Mouse (Mus musculus) frontal cortex, adult 2 months (tissue): Measurements from ENCODE around the gene Gm1527. TPM values are rescaled to one million over a fixed set of nuclear protein-coding genes. Genes with fewer than 3 reads are reported as not detected.
"Not testable (repeated sequence)": the region's sequence is repeated elsewhere in the genome, so short reads cannot be mapped to it uniquely, and the experiment has no call there.

ENCODE experiments used
- DNase-seq, 2 experiments: peaks; one replicate each; pipeline ENCODE4 v3.0.0; 2022; ENCODE audit warnings: low spot score in 1 of 2; ENCODE audit errors: extremely low spot score in 1 of 2
- polyA plus RNA-seq: library from polyadenylated mRNA; depleted of rRNA; stranded (reverse); fragments of >200 nt; gene quantifications from 2 replicates; pipeline ENCODE4 v1.2.3, GENCODE M21; 2012; rRNA removed

Gm1527 gene
- polyA plus RNA-seq = not detected in 2 replicates

DNA sequence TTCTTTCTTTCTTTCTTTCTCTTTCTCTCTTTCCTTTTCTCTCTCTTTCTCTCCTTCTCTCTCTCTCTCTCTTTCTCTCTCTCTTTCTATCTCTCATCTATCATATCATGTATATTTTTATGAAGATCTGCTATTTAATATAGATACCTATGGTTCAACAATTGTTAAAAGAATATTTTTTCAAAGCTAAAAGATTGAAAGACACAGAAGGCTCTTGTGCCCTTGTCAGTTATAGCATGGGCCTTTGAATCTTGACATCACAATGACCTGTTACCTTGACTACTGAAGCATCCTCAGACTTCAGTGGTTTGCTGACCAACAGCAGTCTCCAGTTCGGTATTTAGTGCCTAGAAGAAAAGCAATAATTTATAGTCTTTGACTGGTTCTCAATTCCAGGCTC is at the start of gene Gm1527:
TSS of gene Gm1527 (plus strand) at position 301 of the 400 bp plus-strand sequence.
- no peak for DNase-seq

- no peak for DNase-seq
Measured at GRCm38 (mm10) chr3:28843231-28843630, 49.2 kb upstream of the Gm1527 start.

GRCm38 (mm10) chr3:28847115-28847514 is 45.3 kb upstream of the Gm1527 start:
- DNase-seq = peak in 1 of 2 experiments; percentile 27

DNA sequence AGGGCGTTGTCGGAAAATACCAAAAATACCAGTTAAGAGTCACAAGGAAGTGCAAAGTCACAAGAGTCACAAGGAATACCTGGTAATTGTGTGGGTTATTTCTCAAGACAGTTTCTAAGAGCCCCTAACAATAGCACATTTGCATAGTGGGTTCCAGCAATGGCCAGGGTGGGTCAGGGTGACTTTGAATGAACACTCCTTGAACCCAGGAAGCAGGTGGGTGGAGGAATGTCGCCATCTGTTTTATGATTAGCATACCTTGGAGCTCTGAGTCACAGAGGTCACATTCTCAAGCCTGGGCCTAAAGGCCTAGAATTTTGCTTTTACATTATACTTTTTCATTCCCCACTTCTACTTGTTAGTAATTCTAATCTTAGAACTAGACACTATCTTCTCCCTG is 40.2 kb upstream of the Gm1527 start:
- not testable (repeated sequence) for DNase-seq

DNA sequence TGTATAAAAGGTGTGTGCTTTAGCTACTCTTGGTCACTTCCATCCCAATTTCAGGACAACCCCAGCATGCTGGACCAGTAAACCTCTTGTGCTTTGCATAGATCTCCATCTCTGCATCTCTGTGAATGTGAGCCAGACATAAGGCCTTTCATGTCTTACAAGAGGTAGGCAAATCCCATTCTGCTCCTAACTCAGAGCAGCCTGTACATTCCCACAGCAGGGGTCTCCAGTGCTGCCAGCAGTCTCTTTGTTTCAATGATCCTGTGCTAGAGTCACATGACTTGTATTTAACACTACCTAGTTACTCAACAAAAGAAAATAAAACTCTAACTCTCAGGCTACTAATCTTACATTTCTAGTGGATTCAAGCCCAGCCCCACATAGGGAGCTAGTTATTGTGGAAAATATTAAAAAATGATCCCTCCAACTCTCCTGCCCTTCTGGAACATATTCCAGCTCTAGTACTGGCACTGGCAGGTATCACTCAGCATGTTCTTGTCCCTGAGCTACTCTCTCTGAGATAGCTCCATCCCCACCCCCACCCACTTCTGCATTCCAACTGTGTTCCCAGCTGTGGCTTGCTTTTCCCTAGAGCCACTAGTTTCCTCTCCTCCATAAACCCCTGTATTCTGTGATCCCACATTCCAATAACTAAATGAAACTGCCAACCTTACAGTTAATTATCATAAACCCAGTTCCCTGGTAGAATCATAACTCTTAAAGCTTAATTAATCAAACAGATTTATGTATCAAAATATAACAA is 32.6 kb upstream of the Gm1527 start:
- DNase-seq = not testable (repeated sequence)

DNA sequence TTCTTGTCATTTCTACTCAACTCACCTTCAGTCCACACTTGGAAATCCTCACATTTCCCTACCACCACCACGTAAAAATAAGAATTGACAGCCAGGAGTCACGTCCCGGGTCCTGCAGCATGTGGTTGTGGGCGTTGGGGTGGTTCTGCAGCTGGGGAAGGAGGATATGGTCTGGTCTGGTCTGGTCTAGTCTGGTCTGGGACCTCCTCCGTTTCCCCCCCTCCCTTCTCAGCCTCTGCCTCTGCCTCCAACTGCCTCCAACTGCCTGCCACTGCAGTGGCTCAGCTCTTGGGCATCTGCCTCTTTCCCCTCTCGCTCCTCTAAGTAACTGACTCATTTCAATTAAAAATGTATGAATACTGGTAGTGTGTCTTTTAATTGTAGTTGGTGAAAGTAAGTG is 4.5 kb downstream of the Gm1527 start:
- not testable (repeated sequence) for DNase-seq

GRCm38 (mm10) chr3:28965931-28966330 is 73.5 kb downstream of the Gm1527 start:
- DNase-seq = no peak

DNA sequence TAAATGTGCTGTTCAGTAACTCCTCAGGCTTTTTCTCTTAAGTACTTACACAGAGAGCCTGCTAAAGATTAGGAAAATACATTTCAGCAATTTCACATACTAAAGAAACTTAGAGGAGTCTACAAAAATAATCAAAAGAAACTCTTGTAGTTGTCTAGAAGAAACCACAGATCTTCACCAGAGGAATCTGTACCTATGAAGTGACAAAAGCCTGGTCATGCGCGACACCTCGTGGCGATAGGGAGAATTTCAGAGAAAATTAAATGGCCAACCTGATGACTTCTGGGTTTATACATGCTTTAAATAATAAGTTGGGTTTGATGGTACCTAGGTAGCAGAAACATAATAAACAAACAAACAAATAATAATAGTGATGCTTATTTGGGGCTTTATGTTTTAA is 76.4 kb downstream of the Gm1527 start:
- DNase-seq = peak; percentile 10 to 78

Other genes with a start within 250 kb of the Gm1527 start
- gene Slc2a2, start 194.7 kb upstream of the Gm1527 start, polyA plus RNA-seq = 0.06 and 0.19 TPM in 2 replicates
- gene Eif5a2, start 111.3 kb upstream of the Gm1527 start, polyA plus RNA-seq = 21.6 and 24.4 TPM in 2 replicates
- 126 and 158 TPM in 2 replicates for gene Rpl22l1, start 87.2 kb upstream of the Gm1527 start, polyA plus RNA-seq
- 8.1 and 12.3 TPM in 2 replicates for gene Egfem1, start 189.4 kb downstream of the Gm1527 start, polyA plus RNA-seq